Mouse (Mus musculus) right cerebral cortex, postnatal 25 days (tissue): Measurements from ENCODE around the gene Itgam.

Experiments
- DNase-seq: peaks from one replicate; pipeline ENCODE4 v3.0.0; 2022

The Itgam gene

DNA sequence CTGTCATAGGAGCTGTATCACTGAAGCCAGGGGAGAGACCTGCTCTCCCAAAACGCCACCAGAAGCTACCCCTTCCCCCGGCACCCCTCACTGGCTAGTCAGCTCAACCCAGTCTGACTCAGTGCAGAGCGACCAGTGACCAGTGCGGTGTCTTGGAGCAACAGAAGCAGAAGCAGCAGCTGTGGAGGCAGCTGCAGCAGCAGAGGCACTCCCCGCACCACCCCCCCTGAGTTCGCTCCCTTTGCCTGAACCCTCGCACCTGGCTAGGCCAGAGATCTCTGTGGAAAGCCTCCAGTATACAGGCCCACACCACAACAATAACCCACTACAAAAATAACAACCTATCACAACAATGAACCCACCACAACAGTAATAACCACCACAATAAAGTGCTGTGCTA is 3.9 kb upstream of the Itgam start:
- no peak for DNase-seq

DNA sequence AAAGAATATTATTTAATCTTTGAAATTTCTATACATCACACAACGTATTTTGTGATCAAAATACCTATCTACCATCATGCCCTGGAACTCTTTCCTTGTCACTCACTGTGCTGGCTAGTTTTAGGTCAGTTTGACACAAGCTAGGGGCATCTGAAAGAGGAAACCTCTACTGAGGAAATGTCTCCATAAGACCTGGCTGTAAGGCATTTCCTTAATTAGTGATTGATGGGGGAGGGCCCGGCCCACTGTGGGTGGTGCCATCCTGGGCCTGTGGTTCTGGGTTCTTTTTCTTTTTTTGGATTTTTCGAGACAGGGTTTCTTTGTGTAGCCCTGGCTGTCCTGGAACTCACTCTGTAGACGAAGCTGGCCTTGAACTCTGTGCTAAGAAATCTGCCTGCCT is 3.3 kb upstream of the Itgam start:
- DNase-seq = no peak

DNA sequence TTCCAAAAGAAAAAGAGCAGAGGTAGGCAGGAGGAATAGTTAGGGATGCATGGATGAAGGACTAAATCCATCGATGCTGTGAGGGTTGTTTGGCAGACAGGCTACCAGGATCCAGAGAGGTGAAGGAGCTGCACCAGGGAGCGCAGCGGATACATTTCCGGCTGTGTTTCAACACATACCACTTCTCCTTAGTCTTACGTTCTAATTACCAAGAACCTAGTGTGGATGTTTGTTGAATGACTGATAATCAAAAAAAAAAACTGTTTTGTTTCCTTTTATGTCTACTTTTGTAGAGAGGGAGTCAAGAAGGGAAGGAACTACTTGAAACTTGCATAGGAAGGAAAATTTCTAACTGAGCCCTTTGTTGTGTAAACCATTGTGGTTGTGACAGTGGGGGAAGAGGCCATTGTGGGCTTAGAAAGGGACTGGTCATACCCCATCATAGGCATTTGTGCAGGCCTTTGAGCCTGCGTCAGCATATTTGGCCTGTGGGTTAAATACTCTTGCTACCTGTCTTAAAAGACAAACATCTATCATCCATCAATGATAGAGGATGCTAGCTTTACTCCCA is 856 bp downstream of the Itgam start:
- no peak for DNase-seq

DNA sequence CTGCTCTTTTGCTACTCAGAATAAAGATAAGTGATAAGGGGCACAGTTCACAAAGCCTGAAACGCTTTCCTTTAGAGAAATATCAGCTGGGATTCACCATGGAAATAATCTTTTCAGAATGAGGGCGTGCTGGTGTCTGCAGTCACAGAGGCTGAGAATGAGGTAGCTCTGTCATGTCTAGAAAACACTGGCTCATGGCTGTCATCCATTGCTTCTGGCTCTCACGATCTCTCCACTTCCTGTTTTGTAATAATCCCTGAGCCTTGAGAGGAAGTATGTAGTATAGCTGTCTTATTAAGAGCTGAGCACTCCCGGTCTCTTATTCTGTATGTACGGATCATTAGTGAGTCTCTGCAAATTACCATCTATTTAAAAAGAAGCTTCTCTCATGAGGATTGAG is 3.1 kb downstream of the Itgam start:
- DNase-seq = no peak

DNA sequence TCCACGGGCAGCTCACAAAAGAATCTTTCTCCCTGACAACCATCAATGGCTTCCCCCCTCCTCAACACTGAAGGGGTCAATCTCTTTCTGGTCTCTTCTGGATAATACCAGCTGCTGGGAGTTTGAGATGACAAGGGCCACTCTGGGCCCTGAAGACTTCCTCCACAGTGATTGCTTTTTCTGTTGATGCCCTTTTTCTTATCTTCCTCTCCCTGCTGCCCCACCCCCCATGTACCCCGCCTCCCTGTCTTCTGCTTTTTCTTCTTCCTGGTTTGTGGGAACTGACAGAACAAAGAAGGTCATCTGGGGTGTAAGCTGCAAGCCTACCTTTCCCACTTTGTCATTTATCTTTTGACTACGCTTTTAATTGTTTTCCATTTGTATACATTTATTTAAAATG is 5.4 kb downstream of the Itgam start:
- no peak for DNase-seq

DNA sequence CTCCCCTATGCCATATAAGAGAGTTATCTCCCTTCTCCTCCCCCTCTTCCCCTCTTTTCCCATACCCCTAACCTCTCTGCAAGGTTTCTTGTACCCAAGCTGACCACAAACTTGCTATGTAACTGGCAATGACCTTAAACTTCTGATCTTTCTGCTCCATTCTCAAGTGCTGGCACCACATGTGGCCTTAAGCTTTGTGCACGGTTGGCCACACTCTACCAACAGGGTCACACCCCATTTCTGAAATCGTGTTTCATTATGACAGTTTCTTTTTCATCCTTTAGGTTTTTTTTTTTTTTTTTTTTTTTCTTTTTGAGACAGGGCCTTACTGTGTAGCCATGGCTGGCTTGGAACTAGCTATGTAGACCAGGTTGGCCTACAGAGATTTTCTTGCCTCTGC is 7.4 kb downstream of the Itgam start:
- DNase-seq = no peak

DNA sequence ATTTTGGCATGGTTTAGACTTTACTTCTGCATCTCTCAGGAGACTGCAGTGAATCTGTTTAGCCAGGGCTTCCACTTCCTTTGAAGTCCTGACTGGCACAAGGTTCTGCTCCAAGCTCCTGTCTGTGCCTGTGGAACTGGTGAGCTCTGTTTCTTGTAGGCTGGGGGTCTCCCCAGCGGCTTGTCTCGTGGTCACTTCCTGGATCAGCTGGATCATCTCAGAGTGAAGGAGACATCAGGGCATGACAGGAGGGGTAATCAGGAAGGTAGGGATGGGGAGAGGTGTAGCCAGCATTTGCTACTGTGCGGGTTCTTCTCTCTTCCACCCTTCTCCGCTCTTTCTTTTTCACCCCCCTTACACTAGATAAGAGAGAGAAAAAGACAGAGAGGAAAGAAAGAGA is 9.4 kb downstream of the Itgam start:
- no peak for DNase-seq

DNA sequence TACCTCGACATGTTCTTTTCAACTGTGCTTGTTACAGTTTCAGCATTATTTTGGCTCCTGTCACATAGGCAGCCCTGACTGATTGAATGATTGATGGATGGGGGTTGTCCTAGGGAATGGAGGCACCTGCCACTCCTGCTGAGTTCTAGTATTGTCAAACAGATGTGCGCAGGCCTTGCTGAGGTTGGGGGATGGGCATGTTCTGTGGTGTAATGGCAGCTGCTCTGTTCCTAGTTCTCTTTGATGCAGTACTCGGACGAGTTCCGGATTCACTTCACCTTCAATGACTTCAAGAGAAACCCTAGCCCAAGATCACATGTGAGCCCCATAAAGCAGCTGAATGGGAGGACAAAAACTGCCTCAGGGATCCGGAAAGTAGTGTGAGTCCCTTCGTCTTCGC is 17.6 kb downstream of the Itgam start:
- no peak for DNase-seq

DNA sequence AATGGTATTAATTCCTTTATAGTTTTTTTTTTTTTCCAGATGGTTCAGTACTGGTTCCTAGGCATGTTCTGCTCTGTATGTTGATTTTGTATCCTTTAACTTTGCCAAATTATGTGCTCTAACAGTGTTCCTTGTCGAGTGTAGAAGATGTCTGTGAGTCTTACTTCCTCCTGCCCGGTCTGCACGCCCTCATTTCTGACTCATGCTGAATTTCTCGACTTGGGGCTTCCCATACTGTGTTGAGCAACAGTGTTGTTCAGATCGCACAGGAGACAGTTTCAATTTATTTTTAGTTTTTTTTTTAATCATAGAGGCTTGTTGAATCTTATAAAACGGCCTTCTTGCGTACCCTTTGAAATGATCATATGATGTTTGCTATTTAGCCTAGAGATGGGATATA is 26.7 kb downstream of the Itgam start:
- peak; percentile 17 for DNase-seq

DNA sequence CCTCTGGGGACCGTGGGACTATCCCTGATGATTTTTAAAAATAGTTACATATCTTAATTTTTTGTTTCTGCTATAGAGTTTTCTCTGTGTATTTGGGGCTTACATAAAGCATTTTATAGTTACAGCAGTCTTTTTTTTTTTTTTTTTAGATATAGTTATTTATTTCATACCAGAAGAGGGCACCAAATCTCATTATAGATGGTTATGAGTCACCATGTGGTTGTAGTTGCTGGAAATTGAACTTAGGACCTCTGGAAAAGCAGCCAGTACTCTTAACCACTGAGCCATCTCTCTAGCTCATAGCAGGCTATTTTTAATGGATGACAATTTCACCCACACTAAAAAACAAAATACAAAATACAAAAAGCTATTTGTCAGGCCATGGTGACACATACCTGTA is 35.7 kb downstream of the Itgam start:
- DNase-seq = no peak

DNA sequence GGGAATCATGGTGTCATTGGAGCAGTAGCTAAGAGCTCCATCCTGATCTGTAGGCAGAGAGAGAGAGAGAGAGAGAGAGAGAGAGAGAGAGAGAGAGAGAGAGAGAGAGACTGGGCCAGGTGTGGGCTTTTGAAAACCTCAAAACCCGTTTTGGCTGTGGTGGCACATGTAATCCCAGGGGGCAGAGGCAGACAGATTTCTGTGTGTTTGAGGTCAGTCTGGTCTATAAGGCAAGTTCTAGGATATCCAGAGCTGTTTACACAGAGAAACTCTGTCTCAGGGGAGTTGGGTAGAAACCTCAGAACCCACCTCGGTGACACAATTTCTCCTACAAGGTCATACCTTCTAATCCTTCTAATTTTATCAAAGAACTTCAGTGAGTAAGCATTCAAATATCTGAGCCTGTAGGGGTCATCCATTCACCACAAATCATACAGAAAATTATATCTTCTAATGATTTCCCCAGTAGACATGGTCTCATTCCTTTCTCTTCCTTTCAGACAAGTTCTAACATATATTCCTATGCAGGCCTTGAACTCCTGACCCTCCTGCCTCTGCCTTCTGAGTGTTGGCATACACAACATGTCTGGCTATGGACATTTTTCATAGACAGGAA is 38.4 kb downstream of the Itgam start:
- no peak for DNase-seq

DNA sequence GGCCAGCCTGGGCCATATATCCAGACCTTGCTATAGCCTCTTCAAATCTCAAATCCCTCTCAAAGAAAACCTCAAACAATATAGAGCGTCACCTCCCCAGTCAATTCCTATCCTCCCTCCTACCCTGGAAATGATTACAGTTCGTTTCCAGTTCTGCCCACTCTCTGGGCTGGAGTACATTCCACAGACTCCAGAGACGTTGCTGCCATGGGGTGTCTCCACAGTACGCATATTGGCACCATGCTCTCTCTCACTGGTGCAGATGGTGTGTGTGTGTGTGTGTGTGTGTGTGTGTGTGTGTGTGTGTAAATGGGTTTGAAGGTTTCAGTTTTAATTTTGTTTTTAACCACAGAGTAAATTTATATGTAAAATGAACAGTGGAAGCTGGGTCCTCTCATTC is 42.8 kb downstream of the Itgam start:
- DNase-seq = no peak

DNA sequence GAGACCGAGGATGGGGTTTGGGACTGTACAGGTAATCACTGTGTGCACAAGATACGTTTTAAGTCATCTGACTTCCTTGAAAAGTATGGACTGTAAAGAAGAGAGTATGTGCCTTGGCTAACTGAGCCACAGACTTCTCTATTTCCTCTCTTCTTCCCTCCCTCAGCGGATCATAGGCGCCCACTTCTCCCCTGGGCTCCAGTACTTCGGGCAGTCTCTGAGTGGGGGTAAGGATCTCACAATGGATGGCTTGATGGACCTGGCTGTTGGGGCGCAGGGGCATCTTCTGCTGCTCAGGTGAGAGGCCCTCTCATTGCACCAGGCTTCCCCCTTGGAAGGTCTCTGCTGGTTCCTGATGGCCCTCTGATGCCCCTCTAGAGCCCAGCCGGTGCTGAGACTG is 45.0 kb downstream of the Itgam start:
- DNase-seq = no peak

DNA sequence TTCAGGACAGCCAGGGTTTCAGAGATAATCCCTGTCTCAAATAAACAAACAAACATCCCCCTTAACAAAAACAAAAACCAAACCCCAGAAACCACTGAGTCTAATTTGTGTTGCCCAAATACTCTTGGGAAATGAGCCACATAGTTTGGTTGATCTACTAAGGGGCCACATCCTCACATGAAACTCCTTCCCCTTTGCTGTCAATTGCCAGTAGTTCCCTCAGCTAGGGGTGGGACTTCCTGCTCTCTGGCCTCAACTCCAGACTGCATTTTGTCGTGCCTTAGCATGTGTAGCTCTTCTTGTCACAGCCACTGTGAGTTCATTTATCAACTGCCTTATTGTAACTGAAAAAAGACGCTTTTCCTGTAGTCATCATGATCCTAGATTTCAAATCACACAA is 47.9 kb downstream of the Itgam start:
- no peak for DNase-seq

DNA sequence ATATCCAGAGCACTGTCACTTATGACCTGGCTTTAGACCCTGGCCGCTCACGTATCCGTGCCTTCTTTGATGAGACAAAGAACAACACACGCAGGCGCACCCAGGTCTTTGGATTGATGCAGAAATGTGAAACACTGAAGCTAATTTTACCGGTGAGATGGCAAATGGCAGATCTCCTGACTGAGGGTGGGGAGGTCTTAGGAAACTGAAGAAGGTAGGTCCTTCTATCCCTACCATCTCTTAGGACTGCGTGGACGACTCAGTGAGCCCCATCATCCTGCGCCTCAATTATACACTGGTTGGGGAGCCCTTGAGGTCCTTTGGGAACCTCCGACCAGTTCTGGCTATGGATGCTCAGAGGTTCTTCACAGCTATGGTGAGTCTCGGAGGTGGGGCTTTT is 49.7 kb downstream of the Itgam start:
- no peak for DNase-seq

DNA sequence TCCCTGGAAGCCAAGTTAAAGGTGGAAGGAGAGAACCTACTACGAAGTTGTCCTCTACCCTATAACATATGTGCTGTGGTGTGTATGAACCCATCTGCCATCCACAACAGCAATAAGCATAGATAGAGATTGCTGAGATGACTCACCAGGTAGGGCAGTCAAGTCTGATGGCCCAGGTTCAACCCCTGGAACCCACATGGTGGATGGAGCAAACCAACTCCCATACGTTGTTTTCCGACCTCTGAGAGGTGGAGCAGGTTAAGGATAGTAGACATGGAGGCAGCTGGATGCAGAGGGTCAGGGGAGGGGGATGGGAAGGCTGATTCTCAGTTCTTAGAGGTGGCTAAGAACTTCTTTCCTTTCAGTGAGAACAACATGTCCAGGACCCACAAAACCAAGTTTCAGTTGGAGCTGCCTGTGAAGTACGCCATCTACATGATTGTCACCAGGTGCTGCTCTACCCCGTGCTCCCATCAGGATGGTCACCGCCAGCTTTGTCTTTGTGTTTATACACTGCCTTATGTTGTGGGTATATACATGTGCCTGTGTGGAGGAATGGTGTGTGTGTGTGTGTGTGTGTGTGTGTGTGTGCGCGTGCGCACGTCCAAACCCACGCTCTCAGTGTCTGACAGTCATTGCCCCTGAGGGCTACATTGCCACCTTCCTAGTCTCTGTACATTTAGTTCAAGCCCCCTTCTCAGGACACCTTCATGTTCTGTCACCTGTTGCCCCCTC is 52.1 kb downstream of the Itgam start:
- DNase-seq = no peak

DNA sequence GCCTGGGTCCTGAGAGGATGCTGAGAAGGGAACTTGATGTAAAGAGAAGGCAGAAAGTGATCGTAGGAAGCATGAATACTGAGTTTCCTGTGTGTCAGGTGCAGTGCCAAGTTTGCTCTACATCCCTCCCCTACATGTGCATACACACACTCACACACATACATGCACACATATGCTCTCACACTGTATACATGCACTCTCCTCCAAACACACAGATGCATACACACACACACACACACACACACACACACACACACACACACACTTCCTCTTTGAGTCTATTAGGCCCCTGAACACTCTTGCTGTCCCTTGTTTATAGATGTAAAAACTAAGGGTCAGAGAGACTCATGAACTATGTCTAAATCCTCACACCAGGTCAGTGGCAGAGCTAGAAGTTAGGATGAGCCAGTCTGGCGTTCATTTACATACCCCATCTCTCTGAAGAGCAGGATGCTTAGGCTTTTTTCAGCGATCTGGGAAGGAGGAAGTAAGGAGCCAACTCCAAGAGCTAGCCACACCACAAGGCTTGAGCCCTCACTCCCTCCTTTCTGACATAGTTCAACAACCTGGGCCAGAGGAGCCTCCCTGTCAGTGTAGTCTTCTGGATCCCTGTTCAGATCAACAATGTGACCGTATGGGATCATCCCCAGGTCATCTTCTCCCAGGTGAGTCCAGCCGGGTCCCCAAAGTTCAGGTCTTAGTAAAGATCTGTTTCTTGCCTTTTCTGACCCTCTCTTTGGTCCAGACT is 52.9 kb downstream of the Itgam start:
- DNase-seq = no peak

DNA sequence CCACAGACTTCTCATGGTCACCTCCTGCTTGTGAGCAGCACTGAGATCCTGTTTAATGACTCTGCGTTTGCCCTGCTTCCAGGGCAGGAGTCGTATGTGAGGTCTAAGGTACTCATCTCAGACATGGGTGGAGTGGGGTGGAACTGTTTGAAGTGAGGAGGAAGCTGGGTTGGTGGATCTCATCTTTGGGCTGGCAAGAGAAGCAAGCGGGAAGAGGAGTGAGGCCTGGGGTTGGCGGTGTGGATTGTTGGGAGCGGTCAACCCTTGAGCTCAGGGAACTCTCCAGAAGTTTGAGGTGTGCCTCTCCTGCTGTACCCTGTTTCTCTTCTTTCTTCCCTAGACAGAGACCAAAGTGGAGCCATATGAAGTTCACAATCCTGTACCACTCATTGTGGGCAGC is 54.0 kb downstream of the Itgam start:
- DNase-seq = no peak

DNA sequence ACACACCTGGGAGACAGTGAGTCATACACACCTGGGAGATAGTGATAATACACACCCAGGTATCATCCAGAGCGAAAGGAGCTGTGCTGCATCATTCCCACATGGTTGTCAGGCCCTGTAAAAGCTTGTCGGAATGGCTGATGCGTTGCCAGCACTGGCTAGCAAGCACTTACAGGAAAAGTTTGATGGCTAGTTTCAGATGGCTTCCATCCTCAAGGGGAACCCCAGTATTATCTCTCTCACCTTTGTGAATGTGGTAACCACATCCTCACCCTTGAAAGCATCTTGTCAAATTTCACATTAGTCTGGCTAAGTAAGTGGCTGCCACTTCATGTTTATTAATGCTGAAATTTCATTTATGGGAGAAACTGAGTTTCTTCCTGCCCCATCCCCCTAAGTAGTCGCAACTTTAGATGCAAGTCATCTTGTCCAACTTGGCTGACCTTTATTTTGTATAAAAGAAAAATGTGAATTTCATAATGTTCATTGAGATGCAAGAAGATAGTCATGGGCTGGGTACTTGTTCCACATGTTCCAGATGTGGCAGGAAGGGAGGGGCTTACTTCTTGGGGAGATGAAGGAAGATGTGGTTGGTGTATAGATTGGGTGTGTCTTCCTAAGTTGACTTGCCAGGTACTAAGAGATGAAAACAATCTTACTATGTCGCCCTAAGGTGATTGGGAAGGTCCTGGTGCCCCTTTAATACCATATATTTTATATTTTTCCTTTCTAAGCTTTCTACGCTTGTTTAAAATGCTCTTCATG is 57.5 kb downstream of the Itgam start:
- no peak for DNase-seq

DNA sequence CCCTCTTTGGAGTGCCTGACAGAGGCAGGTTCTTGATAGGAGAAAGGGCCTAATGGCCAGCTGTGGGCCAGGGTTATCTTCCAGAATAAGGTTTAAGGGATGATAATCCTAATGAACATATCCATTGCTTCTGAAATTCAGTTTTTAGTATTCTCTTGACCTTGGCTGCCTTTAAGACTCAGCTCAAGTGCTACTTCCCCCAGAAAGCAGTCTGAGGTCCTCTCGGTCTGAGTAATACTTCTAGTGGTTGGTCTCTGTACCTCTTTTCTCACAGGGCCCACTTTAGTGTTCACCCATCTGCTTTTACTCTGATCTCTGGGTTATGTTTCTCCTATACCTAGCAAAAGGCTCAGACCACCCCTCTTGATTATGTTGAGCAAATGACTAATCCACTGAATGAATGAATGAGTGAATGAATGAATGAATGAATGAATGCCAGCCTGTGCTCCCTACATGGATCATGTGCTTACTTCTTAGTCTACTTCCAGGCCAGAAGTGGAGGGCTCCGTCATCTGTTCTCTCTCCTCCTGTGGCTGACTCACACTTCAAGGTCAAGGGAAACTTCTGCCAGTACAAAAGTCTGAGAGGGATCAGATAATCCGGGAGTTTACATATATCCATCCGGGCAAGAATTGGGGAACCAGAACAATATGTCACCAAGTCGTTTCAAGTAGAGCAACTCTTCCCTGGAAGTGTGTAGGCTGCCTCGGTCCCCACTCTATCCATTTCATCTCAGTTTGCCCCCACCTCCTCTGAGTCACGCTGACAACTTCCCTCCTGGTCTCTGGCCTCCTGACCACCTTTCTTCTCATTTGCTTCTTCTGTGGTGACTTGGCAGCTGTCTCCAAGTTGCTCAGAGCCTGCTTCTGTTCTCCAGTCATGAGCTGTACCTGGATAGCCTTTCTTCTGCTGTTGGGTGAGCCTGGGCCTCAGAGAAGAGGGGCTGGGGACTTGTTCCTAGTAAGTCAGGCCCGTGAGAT is 66.6 kb downstream of the Itgam start, which contains the start of gene Itgax:
Gene Itgax (plus strand): TSS at position 807 of the 980 bp plus-strand sequence.
- no peak for DNase-seq

DNA sequence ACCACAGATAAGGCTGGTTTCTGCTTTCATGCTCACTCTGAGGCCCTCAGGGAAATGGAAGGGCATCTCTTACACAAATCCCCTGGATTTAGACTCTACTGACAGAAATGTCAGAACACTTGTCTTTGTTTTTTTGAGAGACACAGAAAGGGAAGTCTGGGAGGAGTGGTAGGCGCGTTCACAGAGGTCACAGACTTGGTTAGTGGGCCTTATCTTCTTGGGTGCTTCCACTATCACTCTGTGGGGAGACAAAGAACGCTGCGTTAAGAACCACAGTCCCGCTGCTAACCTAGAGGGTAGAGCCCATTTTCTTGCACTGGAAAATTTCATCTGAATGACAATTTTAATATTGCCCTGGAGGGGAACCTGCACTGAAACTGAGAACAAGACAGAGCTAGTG is 69.7 kb downstream of the Itgam start:
- no peak for DNase-seq

DNA sequence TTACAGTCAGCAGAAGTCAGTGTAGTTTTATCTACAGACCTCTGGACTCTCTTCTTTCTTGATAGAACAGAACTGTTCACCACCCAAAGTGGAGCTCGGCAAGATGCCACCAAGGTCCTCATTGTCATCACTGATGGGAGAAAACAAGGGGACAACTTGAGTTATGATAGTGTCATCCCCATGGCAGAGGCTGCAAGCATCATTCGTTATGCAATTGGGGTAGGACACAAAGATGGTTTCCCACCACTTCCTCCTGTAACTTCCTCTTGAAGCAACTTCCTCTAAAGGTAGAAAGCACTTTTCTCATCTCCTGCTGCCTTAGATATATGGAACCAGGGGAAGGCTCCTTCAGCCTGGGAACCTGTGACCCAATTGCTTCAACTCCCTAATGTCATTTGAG is 71.2 kb downstream of the Itgam start:
- DNase-seq = no peak
